Mouse (Mus musculus): ENCODE results near the gene Olfr1441. TPM values are rescaled to one million over a fixed set of nuclear protein-coding genes. Genes with fewer than 3 reads are reported as not detected.

Gene Olfr1441
- polyA plus RNA-seq, 1 experiment from 2014 or later: not detected

GRCm38 (mm10) chr19:12427605-12428004 lies 10.4 kb downstream of the Olfr1441 start, which contains the start of gene Pfpl:
TSS of gene Pfpl (plus strand) at chr19:12427905.
- 96% methylated on average over 6 of the region's 6 CpGs for WGBS
- Histone ChIP-seq H3K4me2 (replicated peaks; ENCODE audit: low read depth, low read length) (no peak within 1 kb of the TSS), H3K36me3 (ENCODE audit: control insufficient read depth, insufficient read depth, low read length) (no peaks in the 10 kb centered on the region), H3K27ac (ENCODE audit: low read length) (no peak within 1 kb of the TSS), H3K9ac (replicated peaks; ENCODE audit: low read depth, low read length) (no peak within 1 kb of the TSS), H3K4me3 (ENCODE audit: low read depth, low read length) (no peak within 1 kb of the TSS), H3K9me3 (ENCODE audit: control insufficient read depth, low read depth, low read length) (no peaks in the 10 kb centered on the region), H3K27me3 (ENCODE audit: control insufficient read depth, insufficient read depth, low read length) (no peaks in the 10 kb centered on the region), H3K4me1 (ENCODE audit: control insufficient read depth, insufficient read depth, low read length) (no peaks in the 10 kb centered on the region)
- no peak for ATAC-seq (ENCODE audit: insufficient number of reproducible peaks, insufficient read depth, low FRiP score, low read depth)

- Histone ChIP-seq H3K27ac (ENCODE audit: low read length) (no peak overlapping the region), H3K4me1 (ENCODE audit: control insufficient read depth, insufficient read depth, low read length) (no peaks in the 10 kb centered on the region), H3K9me3 (ENCODE audit: control insufficient read depth, low read depth, low read length) (no peaks in the 10 kb centered on the region), H3K4me2 (replicated peaks; ENCODE audit: low read depth, low read length) (no peak overlapping the region), H3K27me3 (ENCODE audit: control insufficient read depth, insufficient read depth, low read length) (no peaks in the 10 kb centered on the region), H3K9ac (replicated peaks; ENCODE audit: low read depth, low read length) (no peak overlapping the region), H3K36me3 (ENCODE audit: control insufficient read depth, insufficient read depth, low read length) (no peaks in the 10 kb centered on the region), H3K4me3 (ENCODE audit: low read depth, low read length) (no peak overlapping the region)
- WGBS: 22% methylated on average over 2 of the region's 2 CpGs
- 0 out of 2 replicates have a peak, but pooled peaks have one; percentile 46 for ATAC-seq (ENCODE audit: insufficient number of reproducible peaks, insufficient read depth, low FRiP score, low read depth)
Measured at GRCm38 (mm10) chr19:12433033-12433432, 15.8 kb downstream of the Olfr1441 start.

GRCm38 (mm10) chr19:12435011-12435416 lies 17.8 kb downstream of the Olfr1441 start:
- Histone ChIP-seq H3K27me3 (ENCODE audit: control insufficient read depth, insufficient read depth, low read length) (no peaks in the 10 kb centered on the region), H3K4me2 (replicated peaks; ENCODE audit: low read depth, low read length) (no peak overlapping the region), H3K4me1 (ENCODE audit: control insufficient read depth, insufficient read depth, low read length) (no peaks in the 10 kb centered on the region), H3K36me3 (ENCODE audit: control insufficient read depth, insufficient read depth, low read length) (no peaks in the 10 kb centered on the region), H3K9me3 (ENCODE audit: control insufficient read depth, low read depth, low read length) (no peaks in the 10 kb centered on the region), H3K27ac (ENCODE audit: low read length) (no peak overlapping the region), H3K9ac (replicated peaks; ENCODE audit: low read depth, low read length) (no peak overlapping the region), H3K4me3 (ENCODE audit: low read depth, low read length) (no peak overlapping the region)
- WGBS: 88% methylated on average over 4 of the region's 4 CpGs
- no peak for ATAC-seq (ENCODE audit: insufficient number of reproducible peaks, insufficient read depth, low FRiP score, low read depth)

GRCm38 (mm10) chr19:12435750-12436524 lies 18.7 kb downstream of the Olfr1441 start:
- no peaks in the 10 kb centered on the region for H3K9me3 ChIP-seq (ENCODE audit: control insufficient read depth, low read depth, low read length)
- no peak overlapping the region for H3K4me2 ChIP-seq (replicated peaks; ENCODE audit: low read depth, low read length)
- H3K4me3 ChIP-seq (ENCODE audit: low read depth, low read length): no peak overlapping the region
- no peak overlapping the region for H3K27ac ChIP-seq (ENCODE audit: low read length)
- no peaks in the 10 kb centered on the region for H3K36me3 ChIP-seq (ENCODE audit: control insufficient read depth, insufficient read depth, low read length)
- no peak for ATAC-seq (ENCODE audit: insufficient number of reproducible peaks, insufficient read depth, low FRiP score, low read depth)
- 84% methylated on average over 4 of the region's 4 CpGs for WGBS
- no peak overlapping the region for H3K9ac ChIP-seq (replicated peaks; ENCODE audit: low read depth, low read length)
- H3K27me3 ChIP-seq (ENCODE audit: control insufficient read depth, insufficient read depth, low read length): no peaks in the 10 kb centered on the region
- H3K4me1 ChIP-seq (ENCODE audit: control insufficient read depth, insufficient read depth, low read length): no peaks in the 10 kb centered on the region

GRCm38 (mm10) chr19:12439581-12439980 lies 22.3 kb downstream of the Olfr1441 start:
- H3K4me1 ChIP-seq (ENCODE audit: control insufficient read depth, insufficient read depth, low read length): no peaks in the 10 kb centered on the region
- 59% methylated on average over 1 of the region's 1 CpGs for WGBS
- H3K27ac ChIP-seq (ENCODE audit: low read length): no peak overlapping the region
- no peaks in the 10 kb centered on the region for H3K36me3 ChIP-seq (ENCODE audit: control insufficient read depth, insufficient read depth, low read length)
- no peak overlapping the region for H3K4me3 ChIP-seq (ENCODE audit: low read depth, low read length)
- no peak overlapping the region for H3K4me2 ChIP-seq (replicated peaks; ENCODE audit: low read depth, low read length)
- no peak for ATAC-seq (ENCODE audit: insufficient number of reproducible peaks, insufficient read depth, low FRiP score, low read depth)
- H3K9ac ChIP-seq (replicated peaks; ENCODE audit: low read depth, low read length): no peak overlapping the region
- no peaks in the 10 kb centered on the region for H3K27me3 ChIP-seq (ENCODE audit: control insufficient read depth, insufficient read depth, low read length)
- no peaks in the 10 kb centered on the region for H3K9me3 ChIP-seq (ENCODE audit: control insufficient read depth, low read depth, low read length)

GRCm38 (mm10) chr19:12440103-12440725 lies 23.0 kb downstream of the Olfr1441 start:
- no peak overlapping the region for H3K4me3 ChIP-seq (ENCODE audit: low read depth, low read length)
- no peak overlapping the region for H3K9ac ChIP-seq (replicated peaks; ENCODE audit: low read depth, low read length)
- H3K4me1 ChIP-seq (ENCODE audit: control insufficient read depth, insufficient read depth, low read length): no peaks in the 10 kb centered on the region
- H3K27me3 ChIP-seq (ENCODE audit: control insufficient read depth, insufficient read depth, low read length): no peaks in the 10 kb centered on the region
- H3K36me3 ChIP-seq (ENCODE audit: control insufficient read depth, insufficient read depth, low read length): no peaks in the 10 kb centered on the region
- ATAC-seq (ENCODE audit: insufficient number of reproducible peaks, insufficient read depth, low FRiP score, low read depth): no peak
- 63% methylated on average over 5 of the region's 5 CpGs for WGBS
- no peaks in the 10 kb centered on the region for H3K9me3 ChIP-seq (ENCODE audit: control insufficient read depth, low read depth, low read length)
- no peak overlapping the region for H3K27ac ChIP-seq (ENCODE audit: low read length)
- H3K4me2 ChIP-seq (replicated peaks; ENCODE audit: low read depth, low read length): no peak overlapping the region

GRCm38 (mm10) chr19:12442560-12442959 lies 25.3 kb downstream of the Olfr1441 start:
- Histone ChIP-seq H3K27me3 (ENCODE audit: control insufficient read depth, insufficient read depth, low read length) (no peaks in the 10 kb centered on the region), H3K36me3 (ENCODE audit: control insufficient read depth, insufficient read depth, low read length) (no peaks in the 10 kb centered on the region), H3K9ac (replicated peaks; ENCODE audit: low read depth, low read length) (no peak overlapping the region), H3K9me3 (ENCODE audit: control insufficient read depth, low read depth, low read length) (no peaks in the 10 kb centered on the region), H3K4me2 (replicated peaks; ENCODE audit: low read depth, low read length) (no peak overlapping the region), H3K27ac (ENCODE audit: low read length) (no peak overlapping the region), H3K4me3 (ENCODE audit: low read depth, low read length) (no peak overlapping the region), H3K4me1 (ENCODE audit: control insufficient read depth, insufficient read depth, low read length) (no peaks in the 10 kb centered on the region)
- no peak for ATAC-seq (ENCODE audit: insufficient number of reproducible peaks, insufficient read depth, low FRiP score, low read depth)
- 77% methylated on average over 4 of the region's 4 CpGs for WGBS

- no peaks in the 10 kb centered on the region for H3K36me3 ChIP-seq (ENCODE audit: control insufficient read depth, insufficient read depth, low read length)
- H3K9me3 ChIP-seq (ENCODE audit: control insufficient read depth, low read depth, low read length): no peaks in the 10 kb centered on the region
- no peak overlapping the region for H3K27ac ChIP-seq (ENCODE audit: low read length)
- no peak overlapping the region for H3K9ac ChIP-seq (replicated peaks; ENCODE audit: low read depth, low read length)
- ATAC-seq (ENCODE audit: insufficient number of reproducible peaks, insufficient read depth, low FRiP score, low read depth): no peak
- no peak overlapping the region for H3K4me3 ChIP-seq (ENCODE audit: low read depth, low read length)
- no peak overlapping the region for H3K4me2 ChIP-seq (replicated peaks; ENCODE audit: low read depth, low read length)
- WGBS: 83% methylated on average over 3 of the region's 3 CpGs
- H3K4me1 ChIP-seq (ENCODE audit: control insufficient read depth, insufficient read depth, low read length): no peaks in the 10 kb centered on the region
- no peaks in the 10 kb centered on the region for H3K27me3 ChIP-seq (ENCODE audit: control insufficient read depth, insufficient read depth, low read length)
Measured at GRCm38 (mm10) chr19:12445014-12445413, 27.8 kb downstream of the Olfr1441 start.

Measured in stomach, embryonic 14.5 days (tissue).